Mouse (Mus musculus) erythroid progenitor cell, adult 5-6 weeks (primary cell): ENCODE data around the gene Crisp4. TPM values are rescaled to one million over a fixed set of nuclear protein-coding genes. Genes with fewer than 3 reads are reported as not detected.

Experiments
- ATAC-seq: replicated peaks from 2 replicates; pipeline ENCODE4 v1.8.0; 2016; ENCODE audit warnings: moderate number of reproducible peaks, mild to moderate bottlenecking, moderate TSS enrichment, inconsistent platforms; ENCODE audit not compliant: poor library complexity, low FRiP score, severe bottlenecking
- total RNA-seq, 2 experiments: library from RNA; stranded (forward) in 1 of 2; stranded (reverse) in 1 of 2; fragments of 150-400 nt in 1 of 2; fragments of 186-747, 209-891 nt in 1 of 2; gene quantifications; 2 replicates each; pipeline versions ENCODE4 v1.2.3 to v1.2.4; 2015 to 2017; ENCODE audit warnings: low replicate concordance in 2 of 2

The Crisp4 gene
- not detected in 2 replicates for total RNA-seq (2015; ENCODE audit: low replicate concordance)
- total RNA-seq (2017; ENCODE audit: low replicate concordance), result not detected in 2 replicates

GRCm38 (mm10) chr1:18145802-18146201 is at the start of gene Crisp4:
Gene Crisp4, minus strand, starts transcription at chr1:18145902.
- no peak for ATAC-seq

DNA sequence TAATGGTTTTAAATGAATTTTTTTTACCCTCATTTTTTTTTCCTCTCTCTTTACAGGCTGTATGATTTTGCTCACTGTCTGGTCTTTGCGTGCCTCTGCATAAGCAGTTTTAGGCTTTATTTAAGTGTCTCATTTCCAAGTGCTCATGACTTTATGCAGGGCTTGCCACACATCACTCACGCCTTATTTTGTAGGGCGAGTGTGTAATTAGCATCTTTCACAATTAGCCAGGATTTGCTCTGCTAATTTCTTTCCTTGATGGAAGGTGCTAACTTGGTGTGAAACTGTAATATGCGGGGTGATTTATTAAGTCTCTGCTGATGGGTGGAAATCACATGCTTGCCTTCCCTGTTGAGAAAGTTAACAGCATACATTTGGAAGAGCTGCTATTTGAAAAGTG is 46.0 kb upstream of the Crisp4 start:
- no peak for ATAC-seq

DNA sequence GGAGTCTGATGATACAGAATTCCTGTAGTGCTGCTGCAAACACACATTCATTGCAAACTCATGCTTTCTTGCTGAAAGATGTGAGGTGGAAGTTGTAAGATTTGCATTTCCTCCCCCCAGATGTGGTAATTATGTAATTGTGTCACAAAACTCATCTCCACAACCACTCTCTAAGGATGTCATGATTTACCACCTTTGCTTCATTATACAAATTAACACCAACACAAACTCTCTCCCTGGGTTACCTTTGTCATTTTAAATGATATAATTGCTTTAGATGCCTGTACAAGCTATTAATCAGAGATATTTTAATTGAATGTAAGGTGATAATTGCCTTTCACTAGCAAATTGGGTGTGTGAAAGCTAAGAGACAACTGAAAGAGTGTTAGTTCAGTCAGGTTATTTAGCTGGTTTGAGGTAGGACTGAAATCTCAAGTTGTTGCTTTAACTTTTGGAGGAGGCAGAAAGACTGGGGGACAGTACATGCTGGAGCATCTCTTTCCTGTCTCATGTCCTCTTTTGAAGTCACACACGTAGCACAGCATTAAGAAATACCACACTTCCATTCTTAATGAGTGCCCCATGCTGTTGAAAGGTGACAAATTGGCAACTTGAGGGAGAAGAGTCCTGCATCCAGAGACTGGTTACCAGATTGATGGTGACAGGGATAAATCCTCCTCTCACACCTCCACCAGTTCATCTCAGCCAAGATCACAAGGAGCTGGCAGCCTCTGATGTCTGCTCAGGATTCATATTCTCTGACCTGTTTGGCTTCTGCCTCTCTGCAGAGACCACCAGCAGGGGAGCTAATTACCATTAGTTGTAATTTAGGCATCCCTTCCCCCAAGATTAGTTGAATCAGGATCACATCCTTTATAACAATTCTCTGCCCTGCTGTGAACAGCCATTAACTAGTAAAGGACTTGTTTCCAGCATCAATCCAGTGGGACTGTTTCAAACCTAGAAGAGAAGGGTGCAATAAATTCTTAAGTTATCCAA is 45.3 kb upstream of the Crisp4 start:
- no peak for ATAC-seq

DNA sequence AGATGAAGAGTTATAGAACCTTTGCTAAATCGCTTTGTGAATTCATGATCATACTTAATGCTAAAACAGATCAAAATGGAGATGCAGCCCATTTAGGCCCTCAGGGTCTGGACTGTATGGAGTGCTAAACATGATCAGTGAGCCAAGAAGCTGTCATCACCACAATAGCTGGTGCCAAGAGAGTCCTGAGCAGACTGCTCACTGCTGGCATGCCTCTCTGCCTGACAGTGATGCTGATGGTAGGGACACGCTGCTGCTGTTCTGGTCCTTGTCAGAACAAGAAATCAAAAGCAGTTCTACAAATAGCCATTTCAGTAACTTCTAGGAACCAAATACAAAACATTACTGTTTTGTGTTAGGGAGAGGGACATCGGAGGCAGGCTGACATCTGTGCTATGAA is 35.5 kb upstream of the Crisp4 start:
- ATAC-seq, result no peak

GRCm38 (mm10) chr1:18170573-18170972 is 24.9 kb upstream of the Crisp4 start:
- no peak for ATAC-seq

GRCm38 (mm10) chr1:18168261-18168660 is 22.6 kb upstream of the Crisp4 start:
- no peak for ATAC-seq

GRCm38 (mm10) chr1:18159082-18159481 is 13.4 kb upstream of the Crisp4 start:
- no peak for ATAC-seq

DNA sequence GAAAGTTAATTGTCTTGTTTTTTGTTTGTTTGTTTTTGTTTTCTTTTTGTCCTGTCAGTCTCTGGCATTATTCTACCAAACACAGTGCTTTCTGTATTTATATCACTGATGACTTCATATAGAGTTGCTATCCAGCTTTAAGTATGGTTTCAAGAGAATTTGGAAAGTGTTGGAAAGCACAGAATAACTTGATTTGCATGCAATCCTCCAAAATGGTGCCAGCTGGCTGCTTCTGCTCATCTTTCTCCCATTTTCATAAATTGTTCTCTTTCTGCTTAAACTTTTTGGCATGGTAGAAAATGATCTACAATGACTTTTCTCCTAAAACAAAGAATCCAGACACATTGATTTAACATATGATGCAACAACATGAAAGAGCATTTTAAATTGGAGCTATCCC is 2.5 kb upstream of the Crisp4 start:
- ATAC-seq, result no peak

DNA sequence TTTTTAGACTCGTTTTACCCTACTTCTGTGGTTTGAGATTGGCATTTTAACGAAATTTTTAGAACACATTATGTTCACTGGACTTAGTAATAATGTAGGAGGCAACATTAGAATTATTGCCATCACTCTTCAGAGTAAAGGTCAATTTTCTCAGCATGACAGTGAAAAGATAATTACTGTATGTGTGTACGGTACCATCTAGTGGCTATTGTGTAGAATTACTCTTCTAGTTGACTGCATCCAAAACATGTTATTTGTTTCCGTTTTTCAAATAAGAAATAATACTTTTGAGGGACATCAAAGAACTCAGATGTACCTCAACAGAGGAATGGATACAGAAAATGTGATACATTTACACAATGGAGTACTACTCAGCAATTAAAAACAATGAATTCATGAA is 14.0 kb downstream of the Crisp4 start:
- ATAC-seq, result no peak

DNA sequence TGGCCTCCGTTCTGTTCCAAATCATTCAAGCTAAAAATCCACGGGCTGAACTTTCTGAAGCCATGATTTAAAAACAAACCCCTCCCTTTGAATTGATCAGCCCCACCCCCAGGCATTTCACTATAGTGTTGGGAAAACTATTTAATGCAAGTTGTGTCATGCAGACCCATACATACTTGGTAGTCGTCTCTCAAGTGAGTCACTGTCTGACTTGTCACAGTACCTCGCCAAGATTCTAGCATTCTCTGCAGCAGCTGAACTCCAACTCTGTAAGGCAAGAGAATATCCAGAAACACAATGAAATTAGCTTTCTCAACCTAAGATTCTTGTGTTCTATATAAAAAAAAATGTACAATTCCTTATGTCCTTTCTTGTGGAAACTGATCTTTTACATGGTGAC is 15.7 kb downstream of the Crisp4 start:
- ATAC-seq, result no peak

DNA sequence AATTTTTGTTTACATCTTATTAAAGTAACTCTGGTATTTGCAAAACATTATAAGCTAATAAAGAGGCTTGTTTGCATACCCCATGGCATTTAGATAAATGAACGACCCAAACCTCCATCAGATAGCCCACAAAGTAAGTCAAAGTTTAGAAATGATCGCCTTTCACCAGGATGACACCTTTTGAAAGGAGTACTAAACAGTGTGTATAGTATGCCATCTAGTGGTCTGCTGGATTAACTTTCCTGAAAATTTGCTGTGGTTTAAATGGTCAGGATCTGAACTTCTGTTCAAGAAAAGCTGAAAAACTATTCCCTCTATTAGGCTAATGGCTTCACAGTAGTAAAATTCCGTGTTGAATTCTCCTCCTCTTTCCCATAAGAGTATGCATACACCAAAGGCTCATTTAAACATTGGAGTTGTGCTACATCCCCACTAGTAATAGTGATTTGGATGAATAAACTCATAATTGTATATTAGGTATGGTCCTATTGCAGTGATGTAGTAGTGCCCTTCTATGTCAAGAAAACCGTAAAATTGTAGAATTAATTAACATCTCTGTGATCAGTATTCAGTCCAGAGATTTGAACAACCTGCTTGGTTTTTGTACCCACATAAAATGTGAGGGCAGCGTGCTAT is 38.9 kb downstream of the Crisp4 start:
- no peak for ATAC-seq

- ATAC-seq, result no peak
Observed at GRCm38 (mm10) chr1:18105866-18106529, 39.7 kb downstream of the Crisp4 start.

DNA sequence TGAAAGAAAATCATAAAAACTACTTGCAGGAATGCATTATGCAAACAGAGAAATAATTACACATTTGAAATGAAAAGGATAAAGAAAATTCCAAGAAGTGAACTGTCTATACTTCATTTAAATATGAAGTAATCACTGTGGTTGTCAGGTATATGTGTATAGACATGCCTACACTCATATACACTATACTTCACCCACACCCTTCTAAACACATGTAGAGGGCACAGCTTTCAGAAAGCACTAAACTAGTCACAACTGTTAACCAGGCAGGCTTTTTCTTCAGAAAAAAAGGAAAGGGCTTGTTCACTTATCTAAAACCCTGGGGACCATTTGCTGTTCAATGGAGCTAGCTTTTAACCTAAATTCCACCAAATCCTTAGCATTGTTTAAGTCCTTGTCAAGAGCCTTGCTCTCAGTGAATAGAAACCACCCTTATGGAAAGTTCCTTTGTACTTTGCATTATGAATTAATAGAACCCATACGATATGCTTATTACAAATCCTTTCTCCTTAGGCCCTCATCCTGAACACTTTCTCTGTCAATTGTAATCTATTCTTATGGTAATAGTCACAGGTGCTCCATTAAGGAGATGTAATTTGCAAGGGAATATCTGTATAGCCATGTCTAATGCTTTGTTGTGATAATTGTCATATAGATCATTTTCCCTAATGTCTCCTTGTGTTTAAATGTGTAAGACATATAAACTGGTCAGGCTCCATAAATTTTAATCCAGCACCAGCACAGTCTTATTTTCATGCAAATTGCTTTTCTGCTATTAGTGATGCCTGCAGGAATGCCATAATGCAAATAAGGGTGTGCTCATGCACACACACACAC is 40.5 kb downstream of the Crisp4 start:
- no peak for ATAC-seq

Other genes starting within 250 kb of the Crisp4 start
- not detected in 2 replicates for gene Defb18, start 91.5 kb upstream of the Crisp4 start, total RNA-seq (2015; ENCODE audit: low replicate concordance)
- not detected in 2 replicates for gene Defb18, start 91.5 kb upstream of the Crisp4 start, total RNA-seq (2017; ENCODE audit: low replicate concordance)
- gene Defb41, start 119.2 kb upstream of the Crisp4 start, total RNA-seq (2015; ENCODE audit: low replicate concordance), result not detected in 2 replicates
- not detected in 2 replicates for gene Defb41, start 119.2 kb upstream of the Crisp4 start, total RNA-seq (2017; ENCODE audit: low replicate concordance)